Mouse (Mus musculus) midbrain, embryonic 13.5 days (tissue): ENCODE results near the gene Tepsin. TPM values are rescaled to one million over a fixed set of nuclear protein-coding genes. Genes with fewer than 3 reads are reported as not detected.

Source experiments
- ATAC-seq: fragments of 200-750 bp; cut with Nextera tagmentation; 2 replicates; pipeline ENCODE4 v1.8.0; 2017; ENCODE audit warnings: mild to moderate bottlenecking, moderate TSS enrichment, moderate library complexity
- H3K27ac ChIP-seq: fragments of 300-500 bp; sonication (generic); 2 replicates; pipeline ENCODE4 v1.5.1; 2015; ENCODE audit warnings: inconsistent platforms, mild to moderate bottlenecking, moderate library complexity
- H3K27me3 ChIP-seq: fragments of 300-500 bp; sonication (generic); 2 replicates; pipeline ENCODE4 v1.6.1; 2015; ENCODE audit warnings: mild to moderate bottlenecking, inconsistent platforms
- H3K36me3 ChIP-seq: fragments of 300-500 bp; sonication (generic); 2 replicates; pipeline ENCODE4 v1.6.1; 2015; ENCODE audit warnings: mild to moderate bottlenecking, inconsistent platforms
- H3K4me1 ChIP-seq: fragments of 300-500 bp; sonication (generic); replicated peaks from 2 replicates; pipeline ENCODE4 v1.6.1; 2015; ENCODE audit warnings: inconsistent platforms
- H3K4me2 ChIP-seq: fragments of 300-500 bp; sonication (generic); replicated peaks from 2 replicates; pipeline ENCODE4 v1.6.1; 2015; ENCODE audit warnings: moderate library complexity, mild to moderate bottlenecking, inconsistent platforms
- H3K4me3 ChIP-seq: fragments of 300-500 bp; sonication (generic); replicated peaks from 2 replicates; pipeline ENCODE4 v1.5.1; 2015; ENCODE audit warnings: mild to moderate bottlenecking, inconsistent platforms
- H3K9ac ChIP-seq: fragments of 300-500 bp; sonication (generic); replicated peaks from 2 replicates; pipeline ENCODE4 v1.6.1; 2015; ENCODE audit warnings: mild to moderate bottlenecking, inconsistent platforms
- H3K9me3 ChIP-seq: fragments of 300-500 bp; sonication (generic); 2 replicates; pipeline ENCODE4 v1.6.1; 2016; ENCODE audit warnings: mild to moderate bottlenecking, inconsistent platforms
- WGBS: fragments of 180-500 bp; shearing (Covaris S2); methylation state at CpG from one replicate; pipeline ENCODE4 v1.1.7; 2015; 5-methylcytosine and 5-hydroxymethylcytosine counted together
- polyA plus RNA-seq: library from polyadenylated mRNA; unstranded; fragments of >200 nt; fragmentation: Nextera tagmentation; extraction: Ambion mirVana; gene quantifications from 2 replicates; pipeline ENCODE4 v1.2.1, GENCODE M21; 2015

Tepsin gene
- polyA plus RNA-seq, 1 experiment from 2014 or later = 20.9 TPM

DNA sequence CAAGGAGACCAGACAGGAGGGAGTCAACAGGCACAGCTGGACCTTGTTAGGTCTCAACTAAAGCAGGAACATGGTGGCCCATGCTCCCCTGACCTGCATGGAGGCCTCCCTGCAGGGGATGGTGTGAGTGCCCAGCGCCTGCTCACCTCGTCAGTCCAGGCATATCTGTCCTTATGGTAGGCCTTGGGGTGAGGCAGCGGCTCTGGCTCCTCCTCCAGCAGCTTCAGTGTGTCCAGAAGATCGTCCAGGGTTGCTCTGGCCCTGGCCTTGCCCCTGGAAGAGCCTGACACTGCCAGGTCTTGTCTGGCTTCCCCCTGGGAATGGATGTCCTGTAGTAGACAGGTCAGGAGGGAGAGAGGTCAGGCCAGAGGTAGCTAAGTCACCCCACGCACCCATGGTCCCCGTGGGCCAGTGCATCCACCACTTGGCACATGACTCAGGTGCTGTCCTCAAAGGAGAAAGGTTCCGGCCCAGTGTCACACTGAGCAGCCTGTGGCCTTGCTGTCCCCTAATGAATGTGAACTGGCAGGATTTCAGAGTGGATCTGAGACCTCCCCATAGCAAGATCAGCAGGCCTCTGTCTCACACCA, 26.7 kb downstream of the Tepsin start:
- 88% methylated on average over 7 of the region's 7 CpGs for WGBS
- Histone ChIP-seq H3K4me3 (no peak overlapping the region), H3K36me3 (peaks cover 100% of the 10 kb centered on the region), H3K27ac (no peak overlapping the region), H3K4me1 (no peaks in the 10 kb centered on the region), H3K4me2 (no peak overlapping the region), H3K9ac (0 out of 2 replicates have a peak overlapping the region, but pooled peaks have one; percentile 6), H3K27me3 (no peaks in the 10 kb centered on the region), H3K9me3 (no peaks in the 10 kb centered on the region)
- no peak for ATAC-seq

- peaks cover 100% of the 10 kb centered on the region for H3K36me3 ChIP-seq
- 29% methylated on average over 12 of the region's 12 CpGs for WGBS
- no peak for ATAC-seq
Measured at GRCm38 (mm10) chr11:120071065-120071464, 27.5 kb downstream of the Tepsin start.

GRCm38 (mm10) chr11:120070286-120070930, 28.1 kb downstream of the Tepsin start:
- Histone ChIP-seq H3K9me3 (no peaks in the 10 kb centered on the region), H3K36me3 (peaks cover 100% of the 10 kb centered on the region), H3K27ac (no peak overlapping the region), H3K4me2 (no peak overlapping the region), H3K9ac (0 out of 2 replicates have a peak overlapping the region, but pooled peaks have one; percentile 37), H3K27me3 (no peaks in the 10 kb centered on the region), H3K4me1 (no peaks in the 10 kb centered on the region), H3K4me3 (no peak overlapping the region)
- no peak for ATAC-seq
- WGBS = 90% methylated on average over 27 of the region's 27 CpGs

More at GRCm38 (mm10) chr11:120071065-120071464, 27.5 kb downstream of the Tepsin start:
- Histone ChIP-seq H3K4me3 (no peak overlapping the region), H3K9me3 (no peaks in the 10 kb centered on the region), H3K9ac (peak overlapping the region; percentile 37; the same call in 1 of the 2 replicates), H3K27ac (no peak overlapping the region), H3K4me1 (no peaks in the 10 kb centered on the region), H3K27me3 (no peaks in the 10 kb centered on the region), H3K4me2 (no peak overlapping the region)

DNA sequence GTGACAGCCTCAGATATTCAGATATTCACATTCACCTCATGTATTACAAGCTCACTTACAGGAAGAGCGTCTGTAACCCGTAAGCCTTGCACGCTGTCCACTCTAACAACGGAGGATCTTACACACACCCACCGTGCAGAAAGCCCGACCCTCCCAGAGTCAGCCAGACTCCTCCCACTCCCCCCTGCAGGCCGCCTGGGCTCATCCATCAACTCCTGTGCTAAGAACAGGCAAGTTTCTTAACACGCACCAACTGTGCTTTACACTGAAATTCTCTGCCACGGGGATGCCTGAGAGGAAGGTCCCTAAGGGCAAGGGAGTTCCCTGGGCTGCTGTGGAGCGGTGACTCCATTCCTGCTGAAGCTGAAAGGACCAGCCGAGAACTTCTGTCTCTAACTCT, 29.3 kb downstream of the Tepsin start:
- no peak overlapping the region for H3K4me2 ChIP-seq
- H3K9me3 ChIP-seq = no peaks in the 10 kb centered on the region
- WGBS = 59% methylated on average over 11 of the region's 11 CpGs
- no peak overlapping the region for H3K9ac ChIP-seq
- no peaks in the 10 kb centered on the region for H3K4me1 ChIP-seq
- H3K27ac ChIP-seq = no peak overlapping the region
- H3K4me3 ChIP-seq = no peak overlapping the region
- H3K27me3 ChIP-seq = no peaks in the 10 kb centered on the region
- H3K36me3 ChIP-seq = peaks cover 100% of the 10 kb centered on the region
- ATAC-seq = no peak

DNA sequence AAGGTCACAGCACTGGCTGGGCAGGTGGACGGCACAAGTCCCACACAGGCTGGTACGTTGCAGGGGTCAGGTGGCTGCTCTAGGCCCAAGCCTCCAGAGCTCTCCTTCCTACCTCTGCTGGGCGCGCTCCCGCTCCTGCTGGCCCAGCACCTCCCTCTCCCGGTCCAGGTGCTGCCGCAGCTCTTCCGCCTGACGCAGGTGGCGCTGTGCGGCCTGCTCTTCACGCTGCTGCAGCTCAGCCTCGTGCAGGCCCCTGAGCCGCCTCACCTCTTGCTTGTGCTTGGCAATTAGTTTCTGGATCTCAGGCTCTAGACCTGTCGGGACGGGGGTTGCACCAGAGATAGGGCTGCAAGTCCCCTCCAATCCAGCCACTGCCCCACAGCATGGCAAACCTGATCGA, 30.7 kb downstream of the Tepsin start:
- Histone ChIP-seq H3K9ac (no peak overlapping the region), H3K9me3 (no peaks in the 10 kb centered on the region), H3K4me1 (no peaks in the 10 kb centered on the region), H3K4me3 (no peak overlapping the region), H3K36me3 (peaks cover 100% of the 10 kb centered on the region), H3K27ac (no peak overlapping the region), H3K27me3 (no peaks in the 10 kb centered on the region), H3K4me2 (no peak overlapping the region)
- WGBS = 57% methylated on average over 17 of the region's 17 CpGs
- peak; percentile 27; the same call in 1 of the 2 replicates for ATAC-seq

DNA sequence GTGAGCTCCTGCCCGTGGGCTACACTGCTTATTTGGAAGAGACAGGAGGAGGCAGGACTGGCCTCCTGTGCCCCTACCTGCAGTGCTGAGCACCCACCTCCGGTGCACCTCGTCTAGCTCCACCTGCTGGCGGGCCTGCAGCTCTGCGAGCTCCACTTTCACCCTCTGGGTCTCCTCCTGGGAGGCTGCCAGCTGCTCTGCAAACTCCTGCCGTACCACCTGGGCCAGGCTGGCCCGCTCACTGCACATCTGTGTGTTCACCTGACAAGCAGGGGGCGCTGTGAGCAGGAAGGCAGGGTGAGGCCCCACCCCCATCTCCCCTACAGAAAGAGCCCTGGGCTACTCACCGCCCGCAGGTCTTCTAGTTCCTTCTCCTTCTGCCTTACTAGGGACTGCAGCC, 33.2 kb downstream of the Tepsin start:
- peak; percentile 24; the same call in 1 of the 2 replicates for ATAC-seq
- Histone ChIP-seq H3K9ac (no peak overlapping the region), H3K4me2 (no peak overlapping the region), H3K4me1 (no peaks in the 10 kb centered on the region), H3K27ac (no peak overlapping the region), H3K27me3 (no peaks in the 10 kb centered on the region), H3K36me3 (peaks cover 75% of the 10 kb centered on the region), H3K9me3 (no peaks in the 10 kb centered on the region), H3K4me3 (no peak overlapping the region)
- WGBS = 33% methylated on average over 10 of the region's 10 CpGs

GRCm38 (mm10) chr11:120064668-120065040, 33.9 kb downstream of the Tepsin start:
- Histone ChIP-seq H3K9ac (no peak overlapping the region), H3K36me3 (peaks cover 69% of the 10 kb centered on the region), H3K9me3 (no peaks in the 10 kb centered on the region), H3K4me2 (no peak overlapping the region), H3K4me3 (no peak overlapping the region), H3K4me1 (no peaks in the 10 kb centered on the region), H3K27ac (no peak overlapping the region), H3K27me3 (no peaks in the 10 kb centered on the region)
- 88% methylated on average over 11 of the region's 11 CpGs for whole genome bisulfite sequencing
- no peak for ATAC-seq

- Histone ChIP-seq H3K36me3 (peaks cover 64% of the 10 kb centered on the region), H3K27me3 (no peaks in the 10 kb centered on the region), H3K27ac (no peak overlapping the region), H3K4me2 (no peak overlapping the region), H3K4me3 (no peak overlapping the region), H3K9ac (no peak overlapping the region), H3K9me3 (no peaks in the 10 kb centered on the region), H3K4me1 (no peaks in the 10 kb centered on the region)
- WGBS = 91% methylated on average over 13 of the region's 13 CpGs
- no peak for ATAC-seq
Measured at GRCm38 (mm10) chr11:120064006-120064667, 34.4 kb downstream of the Tepsin start.

GRCm38 (mm10) chr11:120063326-120063725, 35.2 kb downstream of the Tepsin start:
- peaks cover 56% of the 10 kb centered on the region for H3K36me3 ChIP-seq
- H3K4me1 ChIP-seq = no peaks in the 10 kb centered on the region
- WGBS = 88% methylated on average over 5 of the region's 5 CpGs
- no peak overlapping the region for H3K9ac ChIP-seq
- ATAC-seq = no peak
- H3K4me2 ChIP-seq = no peak overlapping the region
- H3K27ac ChIP-seq = no peak overlapping the region
- no peak overlapping the region for H3K4me3 ChIP-seq
- H3K9me3 ChIP-seq = no peaks in the 10 kb centered on the region
- H3K27me3 ChIP-seq = no peaks in the 10 kb centered on the region

- H3K27me3 ChIP-seq = no peaks in the 10 kb centered on the region
- ATAC-seq = no peak
Measured at GRCm38 (mm10) chr11:120060634-120061033, 37.9 kb downstream of the Tepsin start.

DNA sequence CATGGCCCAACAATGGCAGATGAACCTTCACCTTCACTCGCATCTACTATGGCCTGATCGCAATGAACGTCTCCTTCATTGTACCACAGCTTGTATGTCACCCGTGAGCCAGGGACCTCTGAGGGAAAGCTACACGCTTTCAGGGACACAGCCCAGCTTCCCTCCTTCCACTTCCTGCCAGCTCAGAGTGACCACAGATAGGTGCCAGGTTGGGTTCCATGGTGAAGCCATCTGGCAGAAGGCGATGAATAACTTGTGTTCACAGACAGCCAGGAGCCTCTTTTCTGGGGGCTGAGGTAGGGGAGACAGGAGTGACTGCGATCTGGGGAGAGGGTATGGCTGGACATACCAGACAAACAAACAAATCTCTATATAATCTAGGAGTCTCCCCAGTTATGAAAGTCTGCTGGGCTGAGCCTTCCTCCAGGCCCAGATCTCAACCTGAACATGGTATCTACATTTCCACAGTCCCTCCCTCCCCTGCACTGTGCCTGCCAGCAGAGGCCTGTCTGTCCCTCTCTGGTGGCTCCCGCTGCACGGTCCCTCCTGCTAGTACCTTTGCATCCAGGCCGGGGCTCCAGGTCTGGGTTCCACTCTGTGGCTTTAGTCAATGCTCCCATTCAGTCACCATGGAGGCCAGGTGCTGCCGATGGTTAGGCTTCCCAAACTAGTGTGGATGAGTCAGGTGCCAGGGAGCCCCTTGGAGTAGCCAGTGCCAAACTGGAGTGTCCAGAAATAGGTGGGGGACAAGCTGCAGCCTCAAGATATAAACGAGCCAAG, 42.4 kb downstream of the Tepsin start:
- ATAC-seq = no peak
- WGBS = 91% methylated on average over 12 of the region's 12 CpGs
- Histone ChIP-seq H3K27me3 (no peaks in the 10 kb centered on the region), H3K36me3 (no peaks in the 10 kb centered on the region), H3K9ac (no peak overlapping the region), H3K27ac (no peak overlapping the region), H3K4me1 (peaks cover 8% of the 10 kb centered on the region), H3K9me3 (no peaks in the 10 kb centered on the region), H3K4me2 (no peak overlapping the region), H3K4me3 (no peak overlapping the region)

More at GRCm38 (mm10) chr11:120060634-120061033, 37.9 kb downstream of the Tepsin start:
- Histone ChIP-seq H3K4me3 (no peak overlapping the region), H3K9me3 (no peaks in the 10 kb centered on the region), H3K9ac (no peak overlapping the region), H3K36me3 (peaks cover 29% of the 10 kb centered on the region), H3K4me2 (no peak overlapping the region), H3K4me1 (no peaks in the 10 kb centered on the region), H3K27ac (no peak overlapping the region)
- 81% methylated on average over 8 of the region's 8 CpGs for WGBS

DNA sequence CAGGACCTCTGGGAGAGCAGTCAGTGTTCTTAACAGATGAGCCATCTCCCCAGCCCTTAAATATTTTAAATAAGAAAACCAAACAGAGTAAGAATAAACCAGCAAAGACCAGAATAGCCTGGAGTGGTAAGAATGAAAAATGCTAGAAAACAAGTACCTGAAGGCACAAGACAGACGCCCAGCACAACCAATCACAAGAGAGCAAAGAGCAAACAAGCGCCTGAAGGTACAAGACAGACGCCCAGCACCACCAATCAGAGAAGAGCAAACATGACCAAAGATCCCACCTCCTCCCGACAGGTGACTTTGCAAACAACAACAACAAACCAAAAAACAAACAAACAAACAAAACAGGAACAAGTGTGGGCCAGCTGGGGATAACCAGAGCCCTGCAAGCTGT, 44.7 kb downstream of the Tepsin start:
- 85% methylated on average over 4 of the region's 4 CpGs for WGBS
- no peaks in the 10 kb centered on the region for H3K36me3 ChIP-seq
- peaks cover 3% of the 10 kb centered on the region for H3K27me3 ChIP-seq
- no peaks in the 10 kb centered on the region for H3K9me3 ChIP-seq
- H3K4me3 ChIP-seq = no peak overlapping the region
- H3K27ac ChIP-seq = no peak overlapping the region
- no peak overlapping the region for H3K4me2 ChIP-seq
- no peak for ATAC-seq
- H3K4me1 ChIP-seq = peaks cover 14% of the 10 kb centered on the region
- no peak overlapping the region for H3K9ac ChIP-seq
